Mouse (Mus musculus) heart, adult 2 months (tissue): ENCODE measurements at regions not wholly inside any gene's neighbourhood (a gene's known extent, or its start where the extent isn't known, plus 50 kb on each side); places are given as distances from the start of the nearest gene placed in this dataset.

Experiments
- CTCF ChIP-seq: fragments of 200-600 bp; IDR thresholded peaks from 2 replicates; pipeline ENCODE4 v1.8.1; 2022; ENCODE audit warnings: antibody characterized with exemption, mild to moderate bottlenecking, moderate library complexity
- POLR2A ChIP-seq: fragments of 200-500 bp; IDR thresholded peaks from 2 replicates; pipeline ENCODE4 v1.6.1; 2011; ENCODE audit warnings: mild to moderate bottlenecking, low read depth, low read length, control low read depth; ENCODE audit not compliant: insufficient read depth

GRCm38 (mm10) chr16:29981543-29981942, 82.6 kb upstream of the Hes1 start:
- TF ChIP-seq CTCF (no peak), POLR2A (no peak)
